Mouse (Mus musculus) hindbrain, embryonic 12.5 days (tissue): ENCODE measurements around the gene Snx22. TPM values are rescaled to one million over a fixed set of nuclear protein-coding genes. Genes with fewer than 3 reads are reported as not detected.

Source experiments
- ATAC-seq: fragments of 200-750 bp; cut with Nextera tagmentation; 2 replicates; pipeline ENCODE4 v1.8.0; 2017; ENCODE audit warnings: moderate TSS enrichment; ENCODE audit not compliant: low FRiP score
- H3K27ac ChIP-seq: fragments of 300-500 bp; sonication (generic); 2 replicates; pipeline ENCODE4 v1.5.1; 2016; ENCODE audit warnings: mild to moderate bottlenecking
- H3K27me3 ChIP-seq: fragments of 300-500 bp; sonication (generic); 2 replicates; pipeline ENCODE4 v1.6.1; 2016; ENCODE audit warnings: mild to moderate bottlenecking
- H3K36me3 ChIP-seq: fragments of 300-500 bp; sonication (generic); 2 replicates; pipeline ENCODE4 v1.6.1; 2016; ENCODE audit warnings: mild to moderate bottlenecking
- H3K4me1 ChIP-seq: fragments of 300-500 bp; sonication (generic); 2 replicates; pipeline ENCODE4 v1.6.1; 2016
- H3K4me2 ChIP-seq: fragments of 300-500 bp; sonication (generic); replicated peaks from 2 replicates; pipeline ENCODE4 v1.6.1; 2016; ENCODE audit warnings: mild to moderate bottlenecking
- H3K4me3 ChIP-seq: fragments of 300-500 bp; sonication (generic); 2 replicates; pipeline ENCODE4 v1.5.1; 2016; ENCODE audit warnings: mild to moderate bottlenecking
- H3K9ac ChIP-seq: fragments of 300-500 bp; sonication (generic); 2 replicates; pipeline ENCODE4 v1.6.1; 2016; ENCODE audit warnings: mild to moderate bottlenecking, moderate library complexity
- H3K9me3 ChIP-seq: fragments of 300-500 bp; sonication (generic); replicated peaks from 2 replicates; pipeline ENCODE4 v1.6.1; 2016; ENCODE audit warnings: mild to moderate bottlenecking
- WGBS: fragments of 180-500 bp; shearing (Covaris S2); methylation state at CpG from one replicate; pipeline ENCODE4 v1.1.7; 2016; 5-methylcytosine and 5-hydroxymethylcytosine counted together
- polyA plus RNA-seq: library from polyadenylated mRNA; unstranded; fragments of >200 nt; fragmentation: Nextera tagmentation; extraction: Ambion mirVana; gene quantifications from 2 replicates; pipeline ENCODE4 v1.2.1, GENCODE M21; 2016

The Snx22 gene
- polyA plus RNA-seq, 1 experiment from 2014 or later = 8.7 TPM

GRCm38 (mm10) chr9:66067542-66067941 lies 2.0 kb downstream of the Snx22 start:
- WGBS = 21% methylated on average over 5 of the region's 5 CpGs
- Histone ChIP-seq H3K27ac (no peak overlapping the region), H3K4me3 (no peak overlapping the region), H3K4me2 (no peak overlapping the region), H3K9ac (no peak overlapping the region), H3K36me3 (peaks cover 46% of the 10 kb centered on the region), H3K4me1 (peaks cover 11% of the 10 kb centered on the region), H3K9me3 (no peaks in the 10 kb centered on the region), H3K27me3 (peaks cover 45% of the 10 kb centered on the region)
- ATAC-seq = no peak

GRCm38 (mm10) chr9:66066791-66067190 lies 2.7 kb downstream of the Snx22 start:
- Histone ChIP-seq H3K27me3 (peaks cover 45% of the 10 kb centered on the region), H3K9me3 (no peaks in the 10 kb centered on the region), H3K9ac (no peak overlapping the region), H3K27ac (no peak overlapping the region), H3K36me3 (peaks cover 48% of the 10 kb centered on the region), H3K4me2 (no peak overlapping the region), H3K4me1 (peaks cover 11% of the 10 kb centered on the region), H3K4me3 (no peak overlapping the region)
- 93% methylated on average over 3 of the region's 3 CpGs for WGBS
- no peak for ATAC-seq

- WGBS = 92% methylated on average over 11 of the region's 11 CpGs
- H3K36me3 ChIP-seq = peaks cover 48% of the 10 kb centered on the region
- H3K27ac ChIP-seq = no peak overlapping the region
Observed at GRCm38 (mm10) chr9:66064316-66064715, 5.2 kb downstream of the Snx22 start.

GRCm38 (mm10) chr9:66063446-66063845 lies 6.1 kb downstream of the Snx22 start:
- Histone ChIP-seq H3K4me3 (no peak overlapping the region), H3K27me3 (peaks cover 26% of the 10 kb centered on the region), H3K27ac (no peak overlapping the region), H3K4me2 (no peak overlapping the region), H3K36me3 (peaks cover 48% of the 10 kb centered on the region), H3K9me3 (no peaks in the 10 kb centered on the region), H3K9ac (no peak overlapping the region), H3K4me1 (peaks cover 17% of the 10 kb centered on the region)
- no peak for ATAC-seq
- WGBS = 99% methylated on average over 3 of the region's 3 CpGs

More at GRCm38 (mm10) chr9:66064316-66064715, 5.2 kb downstream of the Snx22 start:
- Histone ChIP-seq H3K4me2 (no peak overlapping the region), H3K4me1 (peaks cover 20% of the 10 kb centered on the region), H3K9me3 (no peaks in the 10 kb centered on the region), H3K9ac (no peak overlapping the region), H3K27me3 (peaks cover 34% of the 10 kb centered on the region), H3K4me3 (no peak overlapping the region)
- no peak for ATAC-seq

- no peaks in the 10 kb centered on the region for H3K9me3 ChIP-seq
- peaks cover 40% of the 10 kb centered on the region for H3K36me3 ChIP-seq
- peak overlapping the region; percentile 90 for H3K9ac ChIP-seq
- peaks cover 17% of the 10 kb centered on the region for H3K4me1 ChIP-seq
- no peak for ATAC-seq
- peak overlapping the region; percentile 57; the same call in 1 of the 2 replicates for H3K27ac ChIP-seq
- H3K4me2 ChIP-seq = peak overlapping the region; percentile 75
- H3K27me3 ChIP-seq = peaks cover 8% of the 10 kb centered on the region; the same call in 1 of the 2 replicates
- 80% methylated on average over 3 of the region's 3 CpGs for WGBS
- H3K4me3 ChIP-seq = peak overlapping the region; percentile 78
Observed at GRCm38 (mm10) chr9:66061656-66062055, 7.9 kb downstream of the Snx22 start.

GRCm38 (mm10) chr9:66060986-66061385 lies 8.5 kb downstream of the Snx22 start:
- WGBS = 42% methylated on average over 4 of the region's 4 CpGs
- Histone ChIP-seq H3K27me3 (0 out of 2 replicates have a peak, but pooled peaks cover 3% of the 10 kb centered on the region), H3K4me2 (peak overlapping the region; percentile 75), H3K4me1 (peaks cover 17% of the 10 kb centered on the region), H3K9me3 (no peaks in the 10 kb centered on the region), H3K36me3 (peaks cover 33% of the 10 kb centered on the region), H3K27ac (peak overlapping the region; percentile 57), H3K4me3 (peak overlapping the region; percentile 78), H3K9ac (peak overlapping the region; percentile 90)
- ATAC-seq = no peak

GRCm38 (mm10) chr9:66060308-66060647 lies 9.2 kb downstream of the Snx22 start:
- Histone ChIP-seq H3K4me1 (peaks cover 17% of the 10 kb centered on the region), H3K27ac (peak overlapping the region; percentile 79), H3K27me3 (no peaks in the 10 kb centered on the region), H3K4me3 (peak overlapping the region; percentile 78), H3K9me3 (no peaks in the 10 kb centered on the region), H3K9ac (peak overlapping the region; percentile 90), H3K36me3 (peaks cover 26% of the 10 kb centered on the region), H3K4me2 (peak overlapping the region; percentile 75)
- 0% methylated on average over 20 of the region's 20 CpGs for WGBS
- peak; percentile 75 for ATAC-seq

- Histone ChIP-seq H3K4me1 (peaks cover 17% of the 10 kb centered on the region), H3K4me3 (peak within 1 kb of the TSS; percentile 78), H3K36me3 (peaks cover 22% of the 10 kb centered on the region), H3K4me2 (peak within 1 kb of the TSS; percentile 75), H3K27ac (peak within 1 kb of the TSS; percentile 79), H3K27me3 (no peaks in the 10 kb centered on the region), H3K9me3 (no peaks in the 10 kb centered on the region), H3K9ac (peak within 1 kb of the TSS; percentile 90)
- peak; percentile 96 for ATAC-seq
- WGBS = 1% methylated on average over 51 of the region's 51 CpGs
Observed at GRCm38 (mm10) chr9:66059583-66060307, 9.8 kb downstream of the Snx22 start, which contains the start of gene Ppib. Gene Ppib (plus strand): TSS chr9:66060222.

- H3K4me1 ChIP-seq = no peaks in the 10 kb centered on the region
- H3K4me3 ChIP-seq = no peak overlapping the region
- H3K9ac ChIP-seq = no peak overlapping the region
- H3K9me3 ChIP-seq = peaks cover 4% of the 10 kb centered on the region; the same call in 1 of the 2 replicates
- H3K27ac ChIP-seq = no peak overlapping the region
- 24% methylated on average over 1 of the region's 1 CpGs for WGBS
- no peaks in the 10 kb centered on the region for H3K36me3 ChIP-seq
- H3K4me2 ChIP-seq = no peak overlapping the region
- no peak for ATAC-seq
- no peaks in the 10 kb centered on the region for H3K27me3 ChIP-seq
Observed at GRCm38 (mm10) chr9:66053620-66054019, 15.9 kb downstream of the Snx22 start.

GRCm38 (mm10) chr9:66052731-66053130 lies 16.8 kb downstream of the Snx22 start:
- WGBS = 100% methylated on average over 1 of the region's 1 CpGs
- no peak overlapping the region for H3K4me3 ChIP-seq
- peaks cover 4% of the 10 kb centered on the region; the same call in 1 of the 2 replicates for H3K9me3 ChIP-seq
- no peaks in the 10 kb centered on the region for H3K36me3 ChIP-seq
- no peak overlapping the region for H3K9ac ChIP-seq
- H3K27ac ChIP-seq = no peak overlapping the region
- no peaks in the 10 kb centered on the region for H3K4me1 ChIP-seq
- H3K27me3 ChIP-seq = no peaks in the 10 kb centered on the region
- no peak overlapping the region for H3K4me2 ChIP-seq
- ATAC-seq = no peak

GRCm38 (mm10) chr9:66051493-66051892 lies 18.0 kb downstream of the Snx22 start:
- Histone ChIP-seq H3K4me1 (no peaks in the 10 kb centered on the region), H3K9me3 (peaks cover 4% of the 10 kb centered on the region; the same call in 1 of the 2 replicates), H3K36me3 (no peaks in the 10 kb centered on the region), H3K4me2 (no peak overlapping the region), H3K9ac (no peak overlapping the region), H3K4me3 (no peak overlapping the region), H3K27me3 (no peaks in the 10 kb centered on the region), H3K27ac (no peak overlapping the region)
- ATAC-seq = no peak
- 80% methylated on average over 4 of the region's 4 CpGs for WGBS

GRCm38 (mm10) chr9:66049931-66050601 lies 19.5 kb downstream of the Snx22 start:
- H3K4me3 ChIP-seq = no peak overlapping the region
- no peak overlapping the region for H3K4me2 ChIP-seq
- WGBS = 69% methylated on average over 6 of the region's 6 CpGs
- no peaks in the 10 kb centered on the region for H3K36me3 ChIP-seq
- no peak overlapping the region for H3K27ac ChIP-seq
- H3K4me1 ChIP-seq = no peaks in the 10 kb centered on the region
- peaks cover 4% of the 10 kb centered on the region; the same call in 1 of the 2 replicates for H3K9me3 ChIP-seq
- H3K27me3 ChIP-seq = no peaks in the 10 kb centered on the region
- no peak overlapping the region for H3K9ac ChIP-seq
- no peak for ATAC-seq
